Mouse (Mus musculus): ENCODE results near the gene Catsper4. TPM values are rescaled to one million over a fixed set of nuclear protein-coding genes. Genes with fewer than 3 reads are reported as not detected.
"Not testable (repeated sequence)": the region's sequence is repeated elsewhere in the genome, so short reads cannot be mapped to it uniquely, and the experiment has no call there.

Catsper4 gene
- total RNA-seq (2021): not detected
- long read RNA-seq: 0 reads

DNA sequence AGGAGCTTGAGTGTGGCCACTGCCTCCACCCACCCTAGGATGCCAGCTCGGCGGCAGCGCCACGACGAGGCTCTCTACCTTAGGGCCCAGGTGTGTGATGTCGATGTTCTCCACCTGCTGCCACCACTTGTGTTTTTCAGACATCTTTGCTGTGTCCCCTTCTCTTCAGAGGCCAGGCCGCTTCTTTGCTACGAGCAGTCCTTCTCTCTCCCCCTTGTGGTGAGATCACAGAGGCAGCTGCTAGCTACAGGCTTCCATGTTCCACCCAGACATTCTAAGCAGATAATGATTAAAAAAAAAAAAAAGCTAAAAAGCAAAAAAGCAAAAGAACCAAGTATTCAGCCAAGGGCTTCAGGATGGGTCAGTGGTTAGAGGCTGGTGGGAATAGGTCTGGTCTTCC lies at the start of gene Catsper4:
TSS of gene Catsper4 (minus strand) at position 190 of the 400 bp plus-strand sequence.
- DNase-seq (ENCODE audit: low spot score in 2 of 2): no peak

DNA sequence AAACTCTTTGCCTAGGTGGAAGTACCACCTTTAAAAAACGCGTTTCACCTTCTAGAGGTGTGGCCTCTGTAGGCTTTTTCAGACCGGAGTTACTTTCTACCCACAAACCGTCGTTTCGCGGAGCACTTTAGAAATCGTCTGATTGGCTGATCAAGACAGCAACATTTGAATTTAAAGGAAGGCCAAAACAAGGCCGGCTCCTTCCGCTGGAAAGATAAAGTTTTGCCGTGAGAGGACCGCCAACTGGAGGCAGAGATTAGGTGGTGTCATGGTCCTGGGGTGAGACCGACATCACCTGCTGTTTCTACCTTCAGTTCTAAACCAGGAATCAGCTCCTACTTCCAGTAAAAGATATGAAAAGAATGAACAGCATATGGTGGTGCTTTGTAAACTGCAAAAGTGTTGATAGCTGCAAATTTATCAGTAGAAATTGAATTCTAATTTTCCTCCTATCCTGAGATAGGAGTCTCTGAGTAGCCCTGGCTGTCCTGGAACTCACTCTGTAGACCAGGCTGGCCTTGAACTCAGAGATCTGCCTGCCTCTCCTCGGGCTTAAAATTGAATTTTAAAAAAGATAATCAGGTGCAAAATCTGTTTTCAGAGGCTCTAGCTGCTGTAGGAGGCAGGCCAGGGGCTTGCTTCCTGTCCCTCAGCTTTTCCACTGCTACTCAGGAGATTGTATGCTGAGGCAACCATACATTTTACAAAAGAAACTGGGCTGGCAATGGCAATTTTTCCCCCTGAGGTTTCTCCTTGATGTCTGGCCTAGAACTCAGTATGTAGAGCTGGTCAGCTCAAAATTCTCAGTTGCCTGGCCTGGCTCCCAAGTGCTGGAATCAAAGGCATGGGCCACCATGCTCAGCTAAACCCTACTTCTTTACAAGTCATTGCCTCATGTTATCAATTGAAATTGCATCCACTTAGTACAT lies 46.5 kb upstream of the Catsper4 start:
- no peak for DNase-seq (ENCODE audit: low spot score in 2 of 2)

DNA sequence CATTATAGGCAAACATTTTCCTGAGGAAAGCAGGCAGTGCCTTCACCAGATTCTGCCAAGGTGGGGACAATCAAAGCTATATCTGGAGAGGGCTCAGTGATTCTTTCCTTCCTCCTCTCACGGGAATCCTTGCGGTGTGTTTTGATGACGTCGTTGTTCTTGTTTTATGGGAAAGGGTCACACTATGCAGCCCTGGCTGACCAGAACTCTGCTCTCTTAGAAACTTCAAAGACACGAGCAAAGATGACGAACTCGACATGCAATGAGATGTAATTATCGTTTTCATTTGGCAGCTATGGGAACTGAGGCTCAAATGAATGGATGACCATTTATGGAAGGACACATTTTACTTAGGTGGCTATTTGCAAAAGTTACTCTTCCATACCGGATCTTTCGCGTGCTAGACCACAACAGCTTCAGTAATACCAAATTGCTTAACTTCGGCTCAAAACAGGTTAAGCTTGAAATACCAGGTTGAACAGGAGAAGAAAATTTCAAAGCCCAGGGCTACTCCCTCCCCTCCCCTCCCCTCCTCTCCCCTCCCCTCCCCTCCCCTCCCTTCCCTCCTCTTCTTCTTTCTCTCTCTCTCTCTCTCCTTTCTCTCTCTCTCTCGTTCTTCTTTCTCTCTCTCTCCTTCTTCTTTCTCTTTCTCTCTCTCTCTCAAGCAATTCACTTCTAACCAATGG lies 45.7 kb upstream of the Catsper4 start:
- DNase-seq (ENCODE audit: low spot score in 2 of 2): no peak

DNA sequence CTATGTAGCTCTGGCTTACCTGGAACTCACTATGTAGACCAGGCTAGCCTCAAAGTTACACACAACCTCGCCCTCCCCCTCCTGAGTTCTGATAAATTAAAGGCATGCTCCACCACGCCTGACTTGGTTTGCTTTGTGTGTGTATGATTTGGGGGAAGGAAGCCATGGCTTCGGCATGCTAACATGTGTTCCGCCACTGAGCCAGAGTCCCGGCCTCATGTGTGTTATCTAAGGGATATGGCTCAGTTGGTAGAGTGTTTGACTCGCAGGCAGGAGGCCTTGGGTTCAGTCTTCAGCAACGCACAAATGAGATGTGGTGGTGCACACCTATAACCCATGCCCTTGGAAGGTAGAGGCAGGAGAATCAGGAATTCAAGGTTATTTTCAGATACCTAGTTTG lies 44.8 kb upstream of the Catsper4 start:
- no peak for DNase-seq (ENCODE audit: low spot score in 2 of 2)

DNA sequence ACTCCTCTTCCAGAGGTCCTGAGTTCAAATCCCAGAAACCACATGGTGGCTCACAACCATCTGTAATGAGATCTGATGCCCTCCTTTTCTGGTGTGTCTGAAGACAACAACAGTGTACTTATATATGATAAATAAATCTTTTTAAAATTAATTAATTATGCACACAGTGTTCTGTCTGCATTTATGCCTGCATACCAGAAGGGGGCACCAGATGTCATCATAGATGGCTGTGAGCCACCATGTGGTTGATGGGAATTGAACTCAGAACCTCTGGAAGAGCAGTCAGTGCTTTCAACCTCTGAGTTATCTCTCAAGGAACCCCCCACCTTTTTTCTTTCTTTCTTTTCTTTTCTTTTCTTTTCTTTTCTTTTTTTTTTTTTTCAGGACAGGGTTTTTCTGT lies 42.4 kb upstream of the Catsper4 start:
- DNase-seq (ENCODE audit: low spot score in 2 of 2): not testable (repeated sequence)

DNA sequence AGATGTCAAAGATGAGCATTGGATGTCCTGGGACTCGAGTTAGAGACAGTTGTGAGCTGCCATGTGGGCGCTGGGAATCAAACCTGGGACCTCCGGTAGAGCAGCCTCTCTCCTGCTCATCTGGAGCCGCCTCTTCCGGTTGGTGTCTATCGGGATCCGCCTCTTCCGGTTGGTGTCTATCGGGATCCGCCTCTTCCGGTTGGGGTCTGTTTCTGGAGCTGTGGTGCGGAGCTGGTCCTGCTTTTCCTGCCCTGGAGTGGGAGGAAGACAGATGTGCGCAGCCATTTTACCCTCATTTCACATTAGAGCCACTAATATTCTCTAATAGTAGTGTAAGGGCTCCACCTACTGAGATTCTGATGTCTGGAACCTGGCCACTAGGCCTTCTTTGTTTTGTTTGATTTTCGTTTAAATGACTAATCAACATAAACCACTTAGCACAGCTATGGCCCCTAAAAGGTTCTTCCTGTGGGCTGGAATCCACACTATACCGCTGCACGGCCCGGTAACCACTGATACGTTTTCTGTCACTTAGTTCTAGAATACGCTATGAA lies 41.0 kb upstream of the Catsper4 start:
- no peak for DNase-seq (ENCODE audit: low spot score in 2 of 2)

DNA sequence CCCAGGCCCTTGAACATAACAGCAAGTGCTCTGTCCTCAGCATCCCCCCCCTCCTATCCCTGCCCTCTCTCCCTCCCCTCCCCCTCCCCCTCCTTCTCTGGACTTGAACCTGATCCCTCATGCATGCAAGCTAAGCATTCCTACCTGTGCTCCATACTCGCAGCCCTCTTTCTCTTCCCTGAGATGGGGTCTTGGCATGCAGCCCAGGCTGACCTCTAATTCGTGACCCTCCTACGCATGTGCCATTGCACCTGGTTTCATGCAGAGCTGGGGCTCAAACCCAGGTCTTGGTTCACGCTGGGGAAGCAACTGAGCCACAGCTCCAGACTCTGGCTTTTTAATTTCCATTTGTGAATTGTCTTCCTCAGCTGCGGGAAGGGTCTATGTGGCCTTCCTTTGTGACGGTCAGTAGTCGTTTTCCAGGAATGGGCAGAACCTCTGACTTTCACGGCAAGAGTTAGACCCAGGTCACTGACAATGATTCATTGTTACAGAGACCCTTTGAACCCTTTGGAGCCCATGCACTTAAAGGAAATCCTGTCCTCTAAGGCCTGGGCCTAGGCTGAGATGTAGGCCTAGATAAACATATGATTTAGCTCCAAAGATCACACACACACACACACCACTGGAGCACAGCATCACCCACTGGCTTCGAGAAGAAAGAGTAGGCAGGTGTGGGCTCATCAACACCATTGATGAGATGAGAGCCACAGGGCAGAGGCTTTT lies 38.8 kb upstream of the Catsper4 start:
- DNase-seq (ENCODE audit: low spot score in 2 of 2): no peak

DNA sequence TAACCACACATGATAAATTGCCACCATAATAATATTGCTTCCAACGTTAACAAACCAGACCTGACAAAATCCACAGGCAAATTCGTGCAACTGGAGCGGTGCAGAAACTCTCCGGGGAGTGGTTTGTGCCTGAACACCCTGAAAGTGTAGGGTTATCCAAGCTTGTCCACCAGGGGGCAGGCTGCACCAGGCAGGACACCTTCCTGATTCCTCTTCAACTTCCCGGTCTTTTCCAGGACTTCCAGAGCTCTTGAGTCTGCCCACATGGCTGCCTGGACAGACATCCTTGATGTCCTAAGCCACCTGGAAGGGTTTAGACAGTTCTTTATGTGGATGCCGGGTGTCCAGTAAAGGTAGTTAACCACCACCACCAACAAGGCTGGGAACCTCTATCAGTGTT lies 36.0 kb upstream of the Catsper4 start:
- peak in 1 of 2 experiments; percentile 57 for DNase-seq (ENCODE audit: low spot score in 2 of 2)

DNA sequence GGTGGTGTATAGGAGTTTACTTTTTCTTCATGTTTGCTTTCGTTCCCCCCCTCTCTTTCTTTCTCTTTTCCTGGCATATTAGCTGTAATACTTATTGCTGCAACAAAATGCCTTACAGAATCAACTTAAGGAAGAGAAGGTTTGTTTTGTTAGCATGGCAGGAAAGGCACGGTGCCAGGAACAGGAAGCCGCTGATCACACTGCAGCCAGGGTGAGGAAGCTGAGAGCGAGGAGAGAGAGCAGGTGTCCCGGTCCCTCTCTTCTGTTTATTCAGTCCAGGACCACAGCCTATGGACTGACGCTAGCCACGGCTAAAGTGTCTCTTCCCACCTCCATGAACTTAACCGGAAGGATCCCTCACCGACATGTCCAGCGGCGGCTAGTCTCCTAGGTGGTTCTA lies 31.2 kb upstream of the Catsper4 start:
- DNase-seq (ENCODE audit: low spot score in 2 of 2): no peak

DNA sequence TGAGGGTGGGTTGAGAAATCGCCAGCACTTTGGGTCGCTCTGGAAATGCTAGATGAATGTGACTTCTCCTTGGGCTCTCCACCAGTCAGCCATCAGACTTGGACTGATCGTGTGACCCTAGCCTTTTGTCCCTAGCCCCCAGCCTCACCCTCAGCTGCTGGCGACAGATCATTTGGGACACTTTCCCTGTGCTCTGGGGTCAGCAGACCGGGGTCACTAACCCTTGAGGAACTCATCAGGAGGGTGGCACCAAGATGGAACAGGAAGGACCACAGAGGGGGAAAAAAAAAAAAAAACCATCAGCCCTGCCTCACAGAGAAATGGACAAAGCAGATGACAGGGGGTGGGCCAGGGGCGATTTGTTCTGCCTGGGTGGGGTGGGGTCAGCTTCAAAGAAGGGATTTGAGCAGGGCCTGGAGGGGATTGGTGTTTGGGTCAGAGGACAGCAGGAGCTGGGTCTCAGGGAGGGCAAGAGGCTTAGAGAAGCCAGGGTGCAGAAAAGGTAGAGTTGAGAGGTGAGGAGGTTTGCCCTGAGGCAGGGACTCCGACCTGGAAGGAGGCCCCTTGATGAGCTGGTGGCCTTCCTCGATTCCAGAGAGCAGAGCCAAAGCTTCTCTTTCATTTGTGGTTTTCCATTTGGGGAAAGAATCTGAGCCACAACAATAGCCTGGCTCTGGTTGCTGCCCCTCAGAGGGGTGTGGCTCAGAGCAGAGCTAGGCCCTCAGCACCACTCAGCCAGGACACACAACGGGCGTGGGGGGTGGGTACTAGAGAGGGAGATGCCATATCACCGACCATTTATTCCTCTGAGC lies 30.2 kb upstream of the Catsper4 start:
- DNase-seq (ENCODE audit: low spot score in 2 of 2): no peak

DNA sequence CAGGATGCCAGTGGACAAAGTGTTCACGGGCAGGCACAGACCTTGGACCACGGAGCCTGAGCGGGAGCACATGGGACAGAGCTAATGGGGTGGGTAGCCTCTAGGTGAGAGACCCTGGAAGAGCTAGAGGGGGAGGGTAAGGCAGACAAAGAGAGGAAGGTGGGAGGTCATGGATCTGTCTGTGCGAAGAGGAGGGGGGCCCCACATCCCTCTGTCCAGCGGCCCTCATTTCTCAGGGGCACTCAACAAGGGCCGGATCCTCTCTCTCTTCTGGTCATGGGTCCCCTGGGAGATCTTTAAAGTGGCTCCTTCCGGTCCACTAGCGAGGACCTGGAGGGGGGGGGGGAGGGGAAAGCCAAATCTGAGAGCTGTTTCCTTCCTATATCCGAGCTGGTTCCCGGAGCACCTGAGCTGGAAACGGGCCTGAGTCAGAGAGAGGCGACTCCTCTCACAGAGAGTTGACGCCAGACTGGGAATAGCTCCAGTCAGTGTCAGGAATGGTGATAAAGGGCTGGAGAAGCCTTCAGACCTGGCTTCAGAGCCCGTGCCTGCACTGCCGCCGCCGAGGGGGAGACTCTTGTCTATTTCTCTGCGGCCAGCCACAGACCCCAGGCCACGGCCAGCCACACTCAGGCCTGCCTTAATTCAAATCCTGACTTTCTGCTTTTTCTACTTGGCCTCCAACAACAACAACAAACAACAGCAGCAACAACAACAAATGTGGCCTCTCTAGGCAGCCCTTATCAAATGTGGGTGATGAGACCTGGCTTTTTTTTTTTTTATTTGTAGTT lies 29.4 kb upstream of the Catsper4 start:
- no peak for DNase-seq (ENCODE audit: low spot score in 2 of 2)

DNA sequence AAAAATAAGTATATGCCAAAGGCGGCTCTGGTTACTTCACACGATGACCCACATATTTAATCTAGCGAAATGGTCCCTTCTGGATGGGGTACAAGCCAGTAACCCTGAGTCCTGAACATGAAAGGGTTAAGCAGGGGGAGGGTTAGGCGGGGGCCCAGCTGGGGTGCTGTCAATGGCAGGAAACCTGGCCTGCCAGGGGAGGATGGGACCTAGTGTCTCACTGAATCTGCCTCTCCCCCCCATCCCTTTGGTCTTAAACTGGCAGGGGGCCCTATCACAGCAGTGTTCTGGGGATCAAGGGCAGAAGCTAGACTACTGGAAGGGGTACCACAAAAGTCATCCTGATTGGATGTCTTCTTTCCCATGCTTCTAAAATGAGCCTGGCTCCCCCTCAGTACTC lies 28.7 kb upstream of the Catsper4 start:
- no peak for DNase-seq (ENCODE audit: low spot score in 2 of 2)

DNA sequence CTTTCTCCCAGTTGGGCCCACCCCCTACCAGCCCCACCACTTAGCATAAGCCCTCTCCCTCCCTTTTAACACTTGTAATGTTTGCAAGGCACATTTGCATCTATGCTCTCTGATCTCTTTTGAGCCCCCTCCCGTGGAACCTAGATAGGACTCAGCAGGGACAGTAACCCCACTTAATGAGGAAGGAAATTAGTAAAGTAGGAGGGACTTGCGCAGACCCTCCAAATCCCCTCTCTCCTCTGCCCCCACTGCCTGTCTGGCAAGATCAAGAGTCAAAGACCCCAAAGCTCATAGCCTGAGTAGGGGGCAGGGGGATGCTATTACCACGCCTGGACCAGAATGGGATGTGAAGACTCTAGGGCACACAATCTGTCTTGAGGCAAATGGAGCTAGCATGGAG lies 27.7 kb upstream of the Catsper4 start:
- no peak for DNase-seq (ENCODE audit: low spot score in 2 of 2)

DNA sequence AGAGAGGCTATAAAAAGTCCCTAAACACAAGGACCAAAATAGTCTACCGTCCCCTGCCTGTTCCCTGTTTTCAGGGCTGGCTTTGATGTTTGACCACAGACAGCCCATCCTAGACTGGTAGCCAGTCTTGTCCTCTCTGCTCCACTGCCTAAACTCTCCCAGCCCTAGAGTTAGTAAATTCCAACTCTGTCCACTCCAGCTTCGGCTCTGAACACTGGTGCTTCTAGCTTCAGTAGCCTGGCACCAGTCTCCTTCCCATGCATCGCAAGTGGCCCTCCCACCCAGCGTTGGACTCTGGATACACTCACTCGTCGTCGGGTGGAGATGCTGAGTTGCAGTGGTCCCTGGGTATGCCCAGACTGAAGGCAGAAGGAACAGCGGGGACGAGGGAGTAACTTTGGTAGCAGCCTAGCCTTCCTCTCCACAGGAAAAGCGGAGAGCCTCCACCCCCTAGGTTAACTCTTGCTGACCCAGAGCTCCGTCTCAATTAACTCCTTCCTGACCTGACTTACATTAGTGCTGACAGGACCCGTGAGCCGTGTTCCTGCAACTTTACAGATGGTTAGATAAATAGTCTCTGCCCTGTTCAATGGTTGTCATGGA lies 26.6 kb upstream of the Catsper4 start, which contains the start of gene Grrp1:
TSS of gene Grrp1 (minus strand) at position 385 of the 603 bp plus-strand sequence.
- DNase-seq (ENCODE audit: low spot score in 2 of 2): no peak

DNA sequence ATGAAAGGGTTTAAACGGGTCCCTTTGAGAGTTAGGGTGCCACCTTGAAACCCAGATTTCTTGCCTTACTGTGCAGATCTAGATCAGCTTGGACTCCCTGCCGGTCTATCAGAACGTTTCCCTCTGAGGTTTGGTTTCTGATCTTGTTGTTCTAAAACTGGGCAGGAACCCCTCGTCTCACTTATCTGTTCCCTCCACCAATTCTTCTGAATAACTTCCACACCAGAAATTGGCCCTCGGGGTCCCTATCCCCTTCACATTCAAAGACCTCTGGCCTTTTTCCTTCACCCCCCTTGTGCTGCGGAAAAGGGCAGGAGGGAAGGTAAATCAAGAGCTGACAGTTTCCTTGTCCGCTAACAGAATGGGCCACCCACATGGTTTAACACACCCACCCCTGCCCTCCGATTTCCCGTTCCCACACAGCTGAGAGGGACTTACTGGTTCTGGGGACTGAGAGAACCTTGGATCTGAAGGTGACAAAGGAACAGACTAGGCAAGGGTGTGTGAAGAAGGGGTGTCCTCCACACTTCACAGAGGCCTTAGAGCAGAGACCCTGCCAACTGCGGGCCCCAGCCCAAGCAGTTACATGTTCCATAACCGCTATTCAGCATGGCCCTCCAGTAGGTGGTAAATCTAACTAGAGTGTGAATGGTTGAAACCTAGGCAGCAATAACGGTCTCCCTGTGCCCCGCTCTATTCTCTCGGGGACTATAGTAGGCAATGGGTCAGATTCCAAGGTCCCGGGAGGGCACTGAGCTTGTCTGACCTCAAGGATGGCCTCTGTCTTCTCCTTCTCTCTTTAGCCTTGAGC lies 25.9 kb upstream of the Catsper4 start:
- DNase-seq (ENCODE audit: low spot score in 2 of 2): no peak

DNA sequence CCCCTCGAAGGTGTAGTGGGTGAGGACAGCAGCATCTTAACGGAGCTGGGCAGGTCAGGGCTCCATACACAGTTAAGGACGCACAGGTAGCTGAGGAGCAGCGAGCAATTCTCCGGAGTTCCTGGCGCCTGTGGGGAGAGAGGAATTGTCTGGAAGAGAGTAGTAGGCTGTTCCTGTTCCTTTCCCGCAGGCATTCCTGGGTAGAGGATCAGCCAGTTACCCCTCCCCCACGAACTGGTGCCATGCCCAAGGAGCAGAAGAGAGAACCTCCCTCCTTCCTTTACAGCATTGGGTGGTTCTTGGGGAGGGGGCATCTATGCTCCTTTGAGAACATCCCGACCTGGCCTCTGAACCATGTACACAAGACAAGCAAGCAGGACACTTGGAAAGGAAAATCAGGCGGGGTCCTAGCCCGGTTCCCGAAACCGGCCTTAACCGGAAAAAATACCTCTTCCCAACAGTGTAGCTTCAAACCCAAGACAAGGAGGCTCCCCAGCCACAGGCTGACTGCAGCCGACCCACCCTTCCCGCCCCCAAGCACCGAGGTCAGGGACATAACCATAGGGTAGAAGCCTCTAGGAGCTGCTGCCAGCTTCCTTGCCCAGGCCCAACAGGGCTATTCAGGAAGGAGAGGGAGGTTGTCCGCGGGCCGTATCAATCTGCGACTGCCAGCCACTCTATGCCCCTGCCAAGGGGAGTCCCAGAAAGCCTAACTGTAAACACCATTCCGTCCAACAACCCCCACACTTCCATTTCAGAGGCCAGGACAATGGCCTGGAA lies 25.1 kb upstream of the Catsper4 start:
- no peak for DNase-seq (ENCODE audit: low spot score in 2 of 2)

DNA sequence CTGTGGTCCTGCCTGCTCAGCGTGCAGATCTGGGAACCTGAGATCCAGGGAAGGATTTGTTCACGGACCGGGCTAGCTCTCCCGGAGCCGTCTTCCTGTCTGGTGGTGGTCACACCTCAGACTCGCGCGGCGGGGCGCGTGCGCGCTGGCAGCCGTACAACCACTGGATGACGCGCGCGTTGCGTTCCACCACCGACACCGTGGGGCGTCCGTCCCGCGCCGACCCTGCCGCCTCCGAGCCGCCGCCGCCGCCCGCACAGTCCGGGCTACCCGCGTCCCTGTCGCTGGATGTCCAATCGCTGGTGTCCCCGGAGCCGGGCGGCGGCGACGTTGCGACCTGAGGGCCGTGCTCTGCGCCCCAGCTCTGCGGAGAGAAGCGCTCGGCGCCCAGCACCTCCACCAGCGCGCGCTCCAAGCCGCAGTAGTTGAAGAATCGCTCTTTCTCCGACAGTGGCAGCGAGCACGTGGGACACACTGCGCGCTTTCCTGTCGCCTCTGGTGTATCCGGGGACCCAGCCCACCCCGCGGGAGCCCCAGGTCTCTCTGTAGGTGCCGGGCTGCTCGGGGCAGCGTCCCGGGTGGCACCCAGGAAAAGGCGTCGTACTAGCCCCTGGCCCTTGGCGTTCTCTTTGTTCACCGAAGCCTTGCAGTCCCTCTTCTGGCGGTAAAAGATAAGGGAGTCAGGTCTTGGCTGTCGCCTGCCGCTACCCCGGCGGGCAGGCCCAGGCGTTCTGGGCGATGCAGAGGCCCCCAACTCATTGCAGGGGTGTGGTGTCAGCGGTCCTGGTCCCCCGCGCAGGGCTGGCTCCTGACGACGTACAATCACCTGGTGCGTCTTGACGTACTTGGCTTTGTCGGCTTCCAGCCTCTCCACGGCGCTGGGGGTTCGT lies 24.3 kb upstream of the Catsper4 start:
- no peak for DNase-seq (ENCODE audit: low spot score in 2 of 2)

All from layer of hippocampus, adult 18-20 months (tissue).